Mouse (Mus musculus): ENCODE data around the gene Hoxa9.
A peak's percentile ranks its signal among the peaks of the same experiment; 100 is the strongest.

DNA sequence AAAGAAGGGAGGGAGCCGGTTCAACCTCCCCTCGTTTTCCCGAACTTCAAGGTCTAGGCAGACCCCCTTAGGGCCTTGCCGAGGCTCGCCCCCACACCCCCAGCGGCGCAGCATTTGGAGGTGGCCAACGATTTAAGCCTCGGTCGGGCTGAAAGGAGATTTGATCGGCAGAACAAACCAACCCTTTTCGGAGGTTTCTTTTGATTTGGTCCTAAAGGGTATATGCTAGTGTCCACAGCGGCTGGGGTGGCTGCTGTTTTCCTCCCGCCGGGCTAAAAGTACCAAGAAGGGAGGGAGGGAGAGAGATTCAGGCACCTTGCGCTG is 18.5 kb upstream of the Hoxa9 start:
- 0 out of 2 replicates have a peak, but pooled peaks have one; percentile 8 for TF ChIP-seq CTCF (IDR thresholded peaks at IDR 0.05; ENCODE audit: low read depth, low read length)
- no peak for TF ChIP-seq POLR2A (IDR thresholded peaks at IDR 0.05; ENCODE audit: borderline replicate concordance, low read depth, low read length)

Measured in bone marrow macrophage, adult 2 months (primary cell).